Mouse (Mus musculus) intestine, postnatal 0 days (tissue): ENCODE measurements around the gene Lyg2. TPM values are rescaled to one million over a fixed set of nuclear protein-coding genes. Genes with fewer than 3 reads are reported as not detected.

Source experiments
- ATAC-seq: fragments of 200-750 bp; cut with Nextera tagmentation; 2 replicates; pipeline ENCODE4 v1.8.0; 2017; ENCODE audit warnings: mild to moderate bottlenecking, moderate TSS enrichment, moderate library complexity
- H3K27ac ChIP-seq: fragments of 300-500 bp; sonication (generic); 2 replicates; pipeline ENCODE4 v1.5.1; 2014; ENCODE audit warnings: mild to moderate bottlenecking, low read depth, low read length, moderate library complexity
- H3K27me3 ChIP-seq: fragments of 300-500 bp; sonication (generic); replicated peaks from 2 replicates; pipeline ENCODE4 v1.6.1; 2014; ENCODE audit warnings: low read length, mixed read lengths; ENCODE audit not compliant: control insufficient read depth, insufficient read depth
- H3K36me3 ChIP-seq: fragments of 300-500 bp; sonication (generic); 2 replicates; pipeline ENCODE4 v1.6.1; 2014; ENCODE audit warnings: mild to moderate bottlenecking, moderate library complexity; ENCODE audit not compliant: control insufficient read depth, insufficient read depth
- H3K4me1 ChIP-seq: fragments of 300-500 bp; sonication (generic); replicated peaks from 2 replicates; pipeline ENCODE4 v1.6.1; 2014; ENCODE audit warnings: antibody characterized with exemption, low read length, mixed read lengths; ENCODE audit not compliant: control insufficient read depth, insufficient read depth
- H3K4me2 ChIP-seq: fragments of 300-500 bp; sonication (generic); replicated peaks from 2 replicates; pipeline ENCODE4 v1.6.1; 2014; ENCODE audit warnings: low read depth, mild to moderate bottlenecking, moderate library complexity
- H3K4me3 ChIP-seq: fragments of 300-500 bp; sonication (generic); 2 replicates; pipeline ENCODE4 v1.5.1; 2014; ENCODE audit warnings: low read depth, low read length
- H3K9ac ChIP-seq: fragments of 300-500 bp; sonication (generic); 2 replicates; pipeline ENCODE4 v1.6.1; 2014; ENCODE audit warnings: mild to moderate bottlenecking, low read depth, low read length
- H3K9me3 ChIP-seq: fragments of 300-500 bp; sonication (generic); 2 replicates; pipeline ENCODE4 v1.6.1; 2016; ENCODE audit warnings: mixed run types; ENCODE audit not compliant: control insufficient read depth
- CTCF ChIP-seq: sonication (generic); IDR thresholded peaks from 2 replicates; pipeline ENCODE4 v1.5.1; 2016; ENCODE audit warnings: low read depth, mild to moderate bottlenecking, control low read depth, antibody characterized with exemption, moderate library complexity
- WGBS: fragments of 180-500 bp; shearing (Covaris S2); extraction: QIAGEN DNeasy Blood & Tissue Kit; methylation state at CpG from one replicate; pipeline ENCODE4 v1.1.7; 2014; 5-methylcytosine and 5-hydroxymethylcytosine counted together
- polyA plus RNA-seq: library from polyadenylated mRNA; unstranded; fragments of >200 nt; fragmentation: Nextera tagmentation; extraction: Ambion mirVana; gene quantifications from 2 replicates; pipeline ENCODE4 v1.2.1, GENCODE M21; 2015

Gene Lyg2
- polyA plus RNA-seq, 1 experiment from 2014 or later = not detected

DNA sequence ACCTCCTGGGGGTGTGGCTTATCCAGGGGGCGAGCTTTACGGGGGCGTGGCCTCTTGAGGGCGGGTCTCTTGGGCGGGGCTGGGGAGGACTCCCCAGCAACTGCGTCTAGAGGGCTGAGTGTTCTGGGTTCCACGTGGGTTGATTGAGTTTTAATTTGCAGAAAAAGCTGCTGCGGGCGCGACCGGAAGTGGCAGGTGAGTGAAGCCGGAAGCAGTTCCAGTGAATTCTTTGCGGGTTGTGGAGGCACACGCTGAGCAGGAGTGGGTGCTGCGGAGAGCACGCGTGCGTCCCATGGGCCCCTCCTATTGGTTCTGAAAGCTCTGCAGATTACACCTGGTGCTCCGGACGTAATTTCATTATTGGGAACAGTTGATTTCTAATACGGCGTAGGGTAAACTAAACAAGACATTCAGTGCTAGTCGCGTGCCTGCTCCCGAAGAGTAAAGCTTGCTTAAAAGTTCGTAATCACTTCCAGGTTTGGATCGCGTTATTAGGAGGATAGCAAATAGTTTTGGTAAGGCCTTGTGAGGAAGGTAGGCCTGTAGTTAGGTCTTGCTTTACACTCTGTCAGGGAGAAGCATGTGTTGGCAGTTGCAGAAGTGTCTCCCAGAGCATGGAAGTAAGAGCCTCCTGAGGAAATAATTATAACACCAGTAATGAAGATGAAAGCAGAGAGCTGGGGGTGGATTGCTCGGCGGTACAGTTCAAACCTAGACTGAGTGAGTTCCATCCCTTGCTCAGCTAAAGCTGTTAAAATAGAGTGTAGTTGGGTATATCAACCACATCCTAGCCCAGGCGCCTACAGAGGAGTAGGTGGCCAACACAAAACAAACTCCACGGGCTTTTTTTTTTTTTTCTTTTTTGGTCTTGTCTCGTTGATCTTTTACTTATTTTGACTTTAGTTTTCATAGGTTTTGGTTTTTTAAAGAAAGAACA, 43.9 kb downstream of the Lyg2 start:
- WGBS = 3% methylated on average over 33 of the region's 33 CpGs
- H3K4me3 ChIP-seq = peak overlapping the region; percentile 42
- peaks cover 22% of the 10 kb centered on the region for H3K36me3 ChIP-seq
- no peaks in the 10 kb centered on the region for H3K4me1 ChIP-seq
- peak overlapping the region; percentile 48 for H3K9ac ChIP-seq
- H3K4me2 ChIP-seq = peak overlapping the region; percentile 79
- peak overlapping the region; percentile 57 for H3K27ac ChIP-seq
- H3K27me3 ChIP-seq = no peaks in the 10 kb centered on the region
- no peaks in the 10 kb centered on the region for H3K9me3 ChIP-seq
- no peak for TF ChIP-seq CTCF
- peak; percentile 83 for ATAC-seq

DNA sequence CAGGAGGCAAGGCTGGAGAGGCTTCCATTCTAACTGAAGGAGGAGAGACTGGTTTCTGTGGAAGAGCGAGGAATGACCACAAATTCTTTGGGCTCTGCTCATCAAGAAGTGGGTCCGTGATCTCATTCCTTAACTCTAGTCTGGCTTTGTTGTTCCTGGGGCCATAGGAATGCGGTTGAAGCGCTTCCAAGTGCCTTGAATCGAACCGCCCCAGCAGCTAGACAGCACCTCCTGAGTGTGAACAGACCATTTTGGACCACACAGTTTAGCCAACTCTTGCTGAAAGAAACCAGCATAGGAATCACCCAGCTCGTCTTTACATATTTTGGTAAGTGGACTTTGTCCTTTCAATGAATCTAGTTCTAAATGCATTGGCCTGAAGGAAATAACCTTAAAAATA, 44.6 kb downstream of the Lyg2 start, which contains the start of gene Lipt1:
Gene Lipt1, plus strand, starts transcription at position 35 of the 400 bp plus-strand sequence.
- peak within 1 kb of the TSS; percentile 79 for H3K4me2 ChIP-seq
- no peaks in the 10 kb centered on the region for H3K27me3 ChIP-seq
- H3K4me1 ChIP-seq = no peaks in the 10 kb centered on the region
- no peak for TF ChIP-seq CTCF
- H3K9me3 ChIP-seq = no peaks in the 10 kb centered on the region
- peak within 1 kb of the TSS; percentile 48 for H3K9ac ChIP-seq
- H3K36me3 ChIP-seq = peaks cover 17% of the 10 kb centered on the region
- ATAC-seq = peak; percentile 58
- H3K27ac ChIP-seq = peak within 1 kb of the TSS; percentile 57
- H3K4me3 ChIP-seq = peak within 1 kb of the TSS; percentile 42
- WGBS = 11% methylated on average over 7 of the region's 7 CpGs

GRCm38 (mm10) chr1:37869362-37869761, 46.9 kb downstream of the Lyg2 start:
- H3K9me3 ChIP-seq = no peaks in the 10 kb centered on the region
- no peak overlapping the region for H3K4me3 ChIP-seq
- no peaks in the 10 kb centered on the region for H3K36me3 ChIP-seq
- no peak for ATAC-seq
- no peak overlapping the region for H3K4me2 ChIP-seq
- H3K4me1 ChIP-seq = no peaks in the 10 kb centered on the region
- no peak overlapping the region for H3K27ac ChIP-seq
- no peaks in the 10 kb centered on the region for H3K27me3 ChIP-seq
- no peak for TF ChIP-seq CTCF
- no peak overlapping the region for H3K9ac ChIP-seq
- 58% methylated on average over 2 of the region's 2 CpGs for WGBS

- Histone ChIP-seq H3K27ac (no peak overlapping the region), H3K4me3 (no peak overlapping the region), H3K9me3 (no peaks in the 10 kb centered on the region), H3K4me2 (no peak overlapping the region), H3K36me3 (no peaks in the 10 kb centered on the region), H3K4me1 (no peaks in the 10 kb centered on the region), H3K9ac (no peak overlapping the region), H3K27me3 (no peaks in the 10 kb centered on the region)
- no peak for ATAC-seq
- WGBS = 69% methylated on average over 10 of the region's 10 CpGs
- TF ChIP-seq CTCF = no peak
Observed at GRCm38 (mm10) chr1:37868640-37869039, 47.7 kb downstream of the Lyg2 start.

- WGBS = 68% methylated on average over 10 of the region's 10 CpGs
- Histone ChIP-seq H3K9me3 (no peaks in the 10 kb centered on the region), H3K4me2 (no peak overlapping the region), H3K4me3 (no peak overlapping the region), H3K36me3 (no peaks in the 10 kb centered on the region), H3K4me1 (no peaks in the 10 kb centered on the region), H3K27me3 (no peaks in the 10 kb centered on the region), H3K9ac (no peak overlapping the region), H3K27ac (no peak overlapping the region)
- TF ChIP-seq CTCF = no peak
- no peak for ATAC-seq
Observed at GRCm38 (mm10) chr1:37867684-37868322, 48.5 kb downstream of the Lyg2 start.

GRCm38 (mm10) chr1:37867056-37867455, 49.2 kb downstream of the Lyg2 start:
- no peak for ATAC-seq
- Histone ChIP-seq H3K27ac (no peak overlapping the region), H3K9ac (no peak overlapping the region), H3K36me3 (no peaks in the 10 kb centered on the region), H3K9me3 (no peaks in the 10 kb centered on the region), H3K27me3 (no peaks in the 10 kb centered on the region), H3K4me2 (no peak overlapping the region), H3K4me3 (no peak overlapping the region), H3K4me1 (no peaks in the 10 kb centered on the region)
- 90% methylated on average over 1 of the region's 1 CpGs for WGBS
- peak; percentile 82 for TF ChIP-seq CTCF
